Mouse (Mus musculus) thymus, postnatal 36 days (tissue): Measurements from ENCODE around the gene Gm28041.
A peak's percentile ranks its signal among the peaks of the same experiment; 100 is the strongest.
"Not testable (repeated sequence)": the region's sequence is repeated elsewhere in the genome, so short reads cannot be mapped to it uniquely, and the experiment has no call there.

Experiments
- DNase-seq, 2 experiments: peaks; one replicate each; pipeline ENCODE4 v3.0.0; 2022; ENCODE audit warnings: mixed read lengths in 2 of 2

Gm28041 gene

DNA sequence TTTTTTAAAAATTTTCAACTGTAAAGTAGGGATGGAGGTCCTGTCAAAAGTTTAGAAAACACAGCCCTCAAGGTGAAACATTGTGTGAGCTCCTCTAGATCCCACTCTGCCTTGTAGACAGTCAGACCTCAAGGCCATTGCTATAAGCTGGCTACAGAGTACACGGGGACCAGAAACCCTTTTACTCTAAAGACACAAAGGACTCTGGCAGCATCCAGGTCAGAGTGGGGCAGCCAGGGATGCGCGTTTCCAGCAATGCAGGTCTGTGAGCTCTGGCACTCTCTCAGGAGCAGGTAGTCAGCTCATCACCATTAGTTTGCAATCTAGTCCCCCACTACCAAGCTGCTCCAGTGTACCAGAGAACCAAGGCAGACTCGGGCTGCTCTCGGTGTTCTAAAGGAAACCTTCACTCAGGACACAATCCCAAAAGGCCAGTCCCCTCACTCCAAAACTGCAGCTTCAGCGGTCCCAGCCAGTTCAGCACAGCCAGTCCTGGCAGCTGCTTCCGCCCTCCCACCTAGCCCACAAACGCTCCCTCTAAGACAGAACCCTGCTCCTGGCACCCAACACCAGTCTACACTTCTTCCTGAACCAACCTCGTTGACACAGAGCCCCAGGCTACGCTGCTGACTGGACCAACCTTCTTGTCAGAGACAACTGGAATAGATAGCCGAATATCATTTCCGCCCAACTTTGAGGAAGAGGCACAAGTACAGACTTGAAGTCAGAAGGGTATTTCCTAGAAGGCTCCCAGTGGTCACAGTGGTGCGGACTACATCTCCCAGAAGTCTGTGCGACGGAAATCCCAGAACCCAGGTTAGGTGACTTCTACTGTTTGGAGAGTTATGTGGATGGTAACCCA is at the start of gene Gm28041, which contains the start of gene Zfp456:
Gm28041 (minus strand) TSS at position 684 of the 862 bp plus-strand sequence.
Zfp456 (minus strand) TSS at position 761 of the 862 bp plus-strand sequence.
- DNase-seq, result peak; percentile 75 to 82

DNA sequence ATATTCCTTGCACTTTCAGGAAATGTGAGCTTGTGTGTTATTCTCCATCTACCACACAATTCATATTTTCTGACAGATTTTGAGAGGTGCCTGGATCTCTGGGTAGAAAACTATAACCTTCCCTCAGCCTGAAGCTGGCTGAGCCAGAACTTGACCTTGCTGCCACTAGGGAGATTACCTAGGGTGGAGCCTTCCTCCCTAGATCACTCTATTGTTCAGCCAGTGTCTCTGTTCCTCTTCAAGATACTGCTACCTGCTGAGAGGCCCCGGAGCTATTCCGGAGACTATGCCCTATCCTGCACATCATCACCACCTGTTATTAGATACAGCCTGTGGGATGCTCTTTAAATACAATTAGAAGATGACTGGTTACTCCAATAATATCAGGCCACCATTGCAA is 47.0 kb upstream of the Gm28041 start:
- DNase-seq, result not testable (repeated sequence)

GRCm38 (mm10) chr13:67421207-67421857 is 45.8 kb upstream of the Gm28041 start, which contains the start of gene Zfp459:
Gene Zfp459 (minus strand): TSS chr13:67421418.
- peak; percentile 41 to 56 for DNase-seq

DNA sequence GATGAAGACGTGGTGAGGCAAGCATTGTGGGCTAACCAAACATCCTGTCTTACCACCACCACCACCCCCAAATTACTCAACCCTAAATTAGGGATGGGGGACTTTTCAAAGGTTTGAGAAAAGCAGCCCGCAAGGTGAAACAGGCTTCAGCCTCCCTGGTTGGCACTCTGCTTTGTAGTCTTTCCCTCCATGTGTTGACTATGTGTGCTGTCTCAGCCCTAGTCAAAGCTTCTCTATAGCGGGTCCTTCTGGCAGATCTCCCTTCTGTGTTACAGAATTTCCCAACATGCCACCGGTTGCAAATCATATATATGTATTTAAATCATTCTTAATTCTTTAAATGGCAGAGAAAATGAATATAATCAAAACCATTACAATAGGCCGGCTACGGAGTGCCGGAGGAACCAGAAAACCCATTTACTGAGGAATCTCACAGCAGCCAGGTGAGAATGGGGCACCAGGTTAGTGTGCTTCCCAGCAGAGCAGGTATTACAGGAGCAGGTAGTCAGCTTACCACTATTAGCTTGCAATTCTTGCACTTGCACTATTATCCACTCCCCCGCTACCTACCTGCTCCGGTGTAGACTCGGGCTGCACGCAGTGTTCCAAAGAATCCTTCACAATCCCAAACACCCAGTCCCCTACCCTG is 45.1 kb upstream of the Gm28041 start:
- no peak for DNase-seq

DNA sequence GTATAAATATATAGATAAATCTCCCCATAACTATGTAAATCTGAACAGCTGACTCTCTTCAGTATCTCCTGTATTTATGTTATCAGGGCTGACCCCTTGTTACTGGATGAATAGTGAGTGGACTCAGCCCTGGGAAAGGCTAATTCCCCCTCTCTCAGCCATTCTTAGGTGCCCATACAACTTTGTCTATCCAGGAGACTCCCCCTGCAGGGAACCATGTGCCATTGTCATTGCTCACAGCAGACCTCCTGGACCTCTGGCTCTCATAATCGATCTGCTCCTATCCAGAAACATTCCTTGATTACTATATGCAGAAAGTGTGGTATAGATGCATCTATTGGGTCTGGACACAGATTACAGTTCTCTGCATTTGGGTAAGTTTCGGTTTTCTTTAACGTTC is 41.3 kb upstream of the Gm28041 start:
- no peak for DNase-seq

GRCm38 (mm10) chr13:67415759-67416158 is 40.2 kb upstream of the Gm28041 start:
- no peak for DNase-seq

DNA sequence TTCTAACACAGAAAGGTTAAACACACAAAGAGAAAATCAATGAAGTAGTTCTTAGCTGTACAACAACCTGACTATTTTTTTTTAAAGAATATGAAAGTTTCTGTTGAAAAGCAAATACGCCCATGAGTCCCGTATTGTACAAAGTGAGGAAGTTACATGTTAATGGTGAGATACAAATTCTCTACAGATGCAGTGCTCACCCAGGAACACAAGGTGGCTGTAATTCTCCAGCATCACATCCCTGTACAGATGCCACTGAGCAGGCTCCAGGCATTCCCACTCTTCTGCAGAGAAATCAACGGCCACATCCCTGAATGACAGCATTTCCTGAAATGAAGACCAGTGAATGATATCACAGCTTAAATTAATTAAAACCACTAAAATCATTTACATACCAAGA is 38.1 kb upstream of the Gm28041 start:
- DNase-seq, result not testable (repeated sequence)

- peak; percentile 69 to 76 for DNase-seq
These were observed 23.8 kb upstream of the Gm28041 start, which contains the start of gene Zfp429 for GRCm38 (mm10) chr13:67399183-67399903. Gene Zfp429 (minus strand): TSS chr13:67399819.

DNA sequence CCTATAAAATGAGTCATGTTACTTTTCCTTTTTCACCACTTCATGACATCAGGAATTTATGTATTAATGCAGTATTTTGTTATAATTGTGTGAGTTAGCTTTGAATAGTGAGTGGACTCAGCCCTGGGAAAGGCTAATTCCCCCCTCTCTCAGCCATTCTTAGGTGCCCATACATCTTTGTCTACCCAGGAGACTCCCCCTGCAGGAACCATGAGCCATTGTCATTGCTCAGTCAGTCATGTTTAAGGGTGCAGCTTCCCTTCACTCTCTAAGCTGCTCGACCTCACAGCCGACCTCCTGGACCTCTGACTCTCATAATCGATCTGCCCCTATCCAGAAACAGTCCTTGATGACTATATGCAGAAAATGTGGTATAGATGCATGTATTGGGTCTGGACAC is 722 bp upstream of the Gm28041 start:
- not testable (repeated sequence) for DNase-seq

GRCm38 (mm10) chr13:67360131-67360744 is 15.3 kb downstream of the Gm28041 start, which contains the start of the genes Gm28044 and Zfp953:
Gene Gm28044 (minus strand): TSS chr13:67360536.
Gene Zfp953 (minus strand): TSS chr13:67360605.
- DNase-seq, result peak; percentile 85 to 87

DNA sequence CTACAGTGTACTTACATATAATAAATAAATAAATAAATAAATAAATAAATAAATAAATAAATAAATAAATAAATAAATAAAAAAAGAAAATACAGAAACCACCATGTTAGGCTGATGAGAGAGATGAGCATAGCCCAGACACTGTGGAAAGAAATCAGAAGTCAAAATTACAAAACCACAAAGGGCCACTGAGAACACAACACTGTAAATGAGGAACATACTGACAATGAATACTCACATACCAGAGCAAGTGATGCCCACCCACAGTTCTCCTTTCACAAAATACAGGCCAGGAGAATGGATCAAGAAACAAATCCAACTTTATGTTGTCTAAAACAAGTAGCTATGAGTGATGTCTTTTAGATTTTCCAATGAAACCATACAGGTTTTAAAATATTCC is 23.7 kb downstream of the Gm28041 start:
- no peak for DNase-seq

DNA sequence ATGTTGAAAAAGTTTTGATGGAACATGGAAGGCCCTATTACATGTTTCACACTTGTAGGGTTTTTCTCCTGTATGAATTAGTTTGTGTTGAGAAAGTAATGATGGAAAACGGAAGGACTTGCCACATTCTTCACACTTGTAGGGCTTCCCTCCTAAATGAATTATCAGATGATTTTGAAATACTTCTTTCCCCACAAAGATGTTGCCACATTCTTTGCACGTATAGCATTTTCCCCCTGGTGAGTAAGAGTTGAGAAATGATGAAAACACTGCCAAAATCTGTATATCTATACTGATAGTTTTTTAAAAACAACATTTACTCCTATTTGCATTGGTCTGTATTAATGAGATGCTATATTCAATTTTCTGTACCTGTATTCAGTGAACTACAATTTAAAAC is 32.1 kb downstream of the Gm28041 start:
- DNase-seq, result no peak

GRCm38 (mm10) chr13:67332877-67333276 is 42.7 kb downstream of the Gm28041 start:
- DNase-seq, result no peak

DNA sequence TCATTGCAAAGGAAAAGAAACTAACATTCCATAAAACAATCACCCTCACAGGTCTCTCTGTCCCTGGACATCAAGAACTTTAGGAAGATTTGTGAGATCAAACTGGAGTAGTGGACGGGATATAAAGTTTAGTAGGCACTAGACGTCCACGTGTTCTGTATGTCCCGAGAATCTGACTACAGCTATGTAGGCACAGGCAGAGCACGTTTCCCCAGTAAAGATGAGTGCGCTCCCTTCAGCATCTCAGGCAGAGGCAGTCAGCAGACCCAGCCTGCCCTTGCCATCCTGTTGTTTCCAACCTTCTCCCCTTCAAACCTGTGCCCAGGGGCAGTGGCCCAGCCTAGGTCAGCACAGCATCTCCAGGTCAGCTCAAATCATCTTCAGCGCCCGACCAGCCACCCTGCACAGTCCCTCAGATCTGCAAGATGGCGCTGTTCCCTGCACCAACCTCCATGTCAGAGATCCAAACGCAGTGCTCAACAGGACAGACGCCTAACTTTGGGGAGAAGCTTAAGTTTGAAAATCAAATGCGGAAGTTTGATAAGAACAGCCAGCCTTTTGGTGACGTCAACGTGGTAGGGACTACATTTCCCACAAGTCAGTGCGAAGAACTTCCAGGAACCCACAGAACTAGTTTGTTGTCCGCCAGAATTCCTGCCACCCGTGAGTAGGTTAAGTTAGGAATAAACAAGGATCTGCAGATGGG is 43.4 kb downstream of the Gm28041 start, which contains the start of gene Zfp595:
Zfp595 (minus strand) TSS at position 552 of the 706 bp plus-strand sequence.
- DNase-seq, result peak; percentile 73 to 76

GRCm38 (mm10) chr13:67306718-67307117 is 68.8 kb downstream of the Gm28041 start:
- no peak for DNase-seq

DNA sequence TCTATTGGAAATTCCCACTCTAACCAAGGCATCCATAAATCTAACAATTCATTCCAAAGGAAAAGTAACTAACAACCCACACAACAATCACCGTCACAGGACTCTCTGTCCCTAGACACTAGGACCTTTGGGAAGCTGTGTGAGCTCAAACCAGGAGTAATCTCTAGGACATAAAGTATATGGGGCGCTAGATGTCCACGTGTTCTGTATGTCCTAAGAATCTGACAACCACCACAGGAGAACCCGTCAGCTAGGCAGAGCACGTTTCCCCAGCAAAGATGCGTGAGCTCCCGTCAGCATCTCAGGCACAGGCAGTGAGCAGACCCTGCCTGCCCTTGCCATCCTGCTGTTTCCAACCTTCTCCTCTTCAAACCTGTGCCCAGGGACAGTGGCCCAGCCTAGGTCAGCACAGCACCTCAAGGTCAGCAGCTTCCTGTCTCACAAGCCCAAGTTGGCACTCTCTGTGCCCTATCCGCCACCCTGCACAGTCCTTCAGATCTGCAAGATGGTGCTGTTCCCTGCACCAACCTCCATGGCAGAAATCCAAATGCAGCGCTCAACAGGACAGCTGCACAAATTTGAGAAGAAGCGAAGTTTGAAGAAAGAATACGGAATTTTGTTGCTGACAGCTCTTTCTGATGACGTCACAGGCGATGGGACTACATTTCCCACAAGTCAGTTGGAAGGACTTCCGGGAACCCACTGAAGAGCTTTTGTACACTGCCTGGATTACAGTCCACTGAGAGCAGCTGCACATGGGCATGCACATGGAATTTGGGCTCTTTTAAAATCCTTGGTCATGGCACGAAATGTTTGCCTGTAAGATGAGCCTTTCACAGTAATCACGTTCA is 69.5 kb downstream of the Gm28041 start, which contains the start of gene Zfp457:
Zfp457 (minus strand) TSS at position 664 of the 851 bp plus-strand sequence.
- DNase-seq, result peak; percentile 78 to 80
